ENCODE assay signal across 26 mouse cellular contexts in genomic region chr1:162720645-162721044, GRCm38 (mm10). TPM values are rescaled to one million over a fixed set of nuclear protein-coding genes. Genes with fewer than 3 reads are reported as not detected.
DNase-seq lines count a peak whose midpoint lies in the region; ATAC-seq and TF ChIP-seq lines count a peak whose summit lies in the region.
"Had no signal": no experiment of that assay in that cellular context is flagged by ENCODE, and none has a peak within 500 bp of the region (broad histone marks: within the 10 kb centered on the region; RNA-seq: fewer than 3 reads in every experiment).

No protein-coding gene starts in this region.

- no peaks in the 10 kb centered on the region for H3K4me1 ChIP-seq in heart, embryonic 10.5 days
- no peaks in the 10 kb centered on the region for H3K4me1 ChIP-seq in intestine, postnatal 0 days (replicated peaks; ENCODE audit: control insufficient read depth, insufficient read depth, low read length)
- H3K4me1 ChIP-seq: embryonic facial prominence, embryonic 13.5 days; embryonic facial prominence, embryonic 15.5 days; forebrain, embryonic 10.5 days; forebrain, embryonic 12.5 days had no signal

- WGBS in heart, embryonic 10.5 days = 95% methylated on average over 2 of the region's 2 CpGs
- 92% methylated on average over 2 of the region's 2 CpGs for whole genome bisulfite sequencing in intestine, postnatal 0 days

- ATAC-seq in CD4-positive, CD25-positive, alpha-beta regulatory T cell, adult 4 months = peak; percentile 53
- ATAC-seq in activated CD4-positive, CD25-positive, alpha-beta regulatory T cell, adult 4 months = peak; percentile 55
- peak; percentile 53 for ATAC-seq in inflammation-experienced regulatory T-cells, adult 6 months
- no peak for ATAC-seq in intestine, postnatal 0 days
- ATAC-seq: forebrain, embryonic 14.5 days; forebrain, embryonic 16.5 days; Patski had no signal

- intact Hi-C loops in heart, postnatal 14 days (cut with DNase I) = loop anchor here (5.0 kb wide), 1 partner anchor 38 kb away; no protein-coding TSS in a partner anchor

- peaks cover 82% of the 10 kb centered on the region for H3K36me3 ChIP-seq in heart, embryonic 10.5 days
- H3K36me3 ChIP-seq in intestine, postnatal 0 days (ENCODE audit: control insufficient read depth, insufficient read depth) = peaks cover 29% of the 10 kb centered on the region

- H3K4me2 ChIP-seq in intestine, postnatal 0 days (replicated peaks; ENCODE audit: low read depth) = no peak overlapping the region
- H3K4me2 ChIP-seq: embryonic facial prominence, embryonic 13.5 days; embryonic facial prominence, embryonic 15.5 days; forebrain, embryonic 12.5 days had no signal

- H3K27ac ChIP-seq in heart, embryonic 10.5 days = no peak overlapping the region
- no peak overlapping the region for H3K27ac ChIP-seq in intestine, postnatal 0 days (ENCODE audit: low read depth, low read length)
- H3K27ac ChIP-seq: embryonic facial prominence, embryonic 13.5 days; embryonic facial prominence, embryonic 15.5 days; forebrain, embryonic 10.5 days; forebrain, embryonic 12.5 days had no signal

- no peaks in the 10 kb centered on the region for H3K9me3 ChIP-seq in heart, embryonic 10.5 days
- no peaks in the 10 kb centered on the region for H3K9me3 ChIP-seq in intestine, postnatal 0 days (ENCODE audit: control insufficient read depth)
- H3K9me3 ChIP-seq: embryonic facial prominence, embryonic 13.5 days; embryonic facial prominence, embryonic 15.5 days; forebrain, embryonic 10.5 days; forebrain, embryonic 12.5 days; G1E had no signal

- no peak overlapping the region for H3K9ac ChIP-seq in intestine, postnatal 0 days (ENCODE audit: low read depth, low read length)
- H3K9ac ChIP-seq: embryonic facial prominence, embryonic 13.5 days; embryonic facial prominence, embryonic 15.5 days; forebrain, embryonic 12.5 days had no signal

- no peak for TF ChIP-seq CTCF in intestine, postnatal 0 days (IDR thresholded peaks at IDR 0.05; ENCODE audit: low read depth)

- H3K27me3 ChIP-seq in heart, embryonic 10.5 days (ENCODE audit: insufficient read depth, poor library complexity, severe bottlenecking) = no peaks in the 10 kb centered on the region
- no peaks in the 10 kb centered on the region for H3K27me3 ChIP-seq in intestine, postnatal 0 days (replicated peaks; ENCODE audit: control insufficient read depth, insufficient read depth, low read length)
- H3K27me3 ChIP-seq: embryonic facial prominence, embryonic 13.5 days; embryonic facial prominence, embryonic 15.5 days; forebrain, embryonic 12.5 days; Patski had no signal

- DNase-seq in heart, embryonic 10.5 days (ENCODE audit: low spot score) = no peak
- no peak for DNase-seq in heart, postnatal 14 days
- DNase-seq: adrenal gland, adult 2 months; adrenal gland, postnatal 10 days; adrenal gland, postnatal 25 days; B cell, adult 2 months; cerebellum, adult 11 months; cerebellum, adult 18-20 months; cerebellum, adult 8-10 months; cerebellum, adult 9-11 months; cerebellum, postnatal 14 days; cerebellum, postnatal 36 days; embryo, embryonic 11 days had no signal

- H3K4me3 ChIP-seq in heart, embryonic 10.5 days = no peak overlapping the region
- H3K4me3 ChIP-seq in intestine, postnatal 0 days (ENCODE audit: low read depth, low read length) = no peak overlapping the region
- H3K4me3 ChIP-seq: embryonic facial prominence, embryonic 13.5 days; embryonic facial prominence, embryonic 15.5 days; erythroblast, embryonic 14.5 days; forebrain, embryonic 10.5 days; forebrain, embryonic 12.5 days had no signal

RNA-seq across cellular contexts. Expression of gene Prrc2c, which starts 19.7 kb away (rescaled TPM):
- polyA plus RNA-seq in CD4-positive, CD25-positive, alpha-beta regulatory T cell, adult 4 months (2017; shearing (Covaris generic)) = 100 to 1,000 TPM; 259 to 407 TPM
- polyA plus RNA-seq in activated CD4-positive, CD25-positive, alpha-beta regulatory T cell, adult 4 months (2017; shearing (Covaris generic)) = 100 to 1,000 TPM; 211 to 280 TPM
- polyA plus RNA-seq in inflammation-experienced regulatory T-cells, adult 6 months (2017; shearing (Covaris generic)) = 100 to 1,000 TPM; 214 to 351 (median 255) TPM
- polyA plus RNA-seq in heart, embryonic 10.5 days (2016; fragmentation: Nextera tagmentation; extraction: Ambion mirVana) = 89.0 and 100 TPM in 2 replicates
- total RNA-seq in heart, postnatal 14 days (2021) = 10 to 100 TPM; 93.2 to 98.1 TPM
- 64.4 and 75.8 TPM in 2 replicates for polyA plus RNA-seq in intestine, postnatal 0 days (2015; fragmentation: Nextera tagmentation; extraction: Ambion mirVana)
